Mouse (Mus musculus) midbrain, postnatal 0 days (tissue): ENCODE measurements around the gene P4ha3. TPM values are rescaled to one million over a fixed set of nuclear protein-coding genes. Genes with fewer than 3 reads are reported as not detected.

ENCODE experiments used
- ATAC-seq: fragments of 200-750 bp; cut with Nextera tagmentation; 2 replicates; pipeline ENCODE4 v1.8.0; 2017; ENCODE audit warnings: moderate number of reproducible peaks, mild to moderate bottlenecking, moderate TSS enrichment, moderate library complexity; ENCODE audit not compliant: low FRiP score
- DNase-seq: peaks from one replicate; pipeline ENCODE4 v3.0.0-alpha.2; 2015; ENCODE audit warnings: low spot score
- H3K27ac ChIP-seq: fragments of 300-500 bp; sonication (generic); 2 replicates; pipeline ENCODE4 v1.5.1; 2014; ENCODE audit warnings: low read depth, mild to moderate bottlenecking, low read length, mixed read lengths
- H3K27me3 ChIP-seq: fragments of 300-500 bp; sonication (generic); 2 replicates; pipeline ENCODE4 v1.6.1; 2014; ENCODE audit warnings: low read length, control low read depth, mixed read lengths; ENCODE audit not compliant: insufficient read depth
- H3K36me3 ChIP-seq: fragments of 300-500 bp; sonication (generic); 2 replicates; pipeline ENCODE4 v1.6.1; 2014; ENCODE audit warnings: low read length, control low read depth, mixed read lengths; ENCODE audit not compliant: insufficient read depth
- H3K4me1 ChIP-seq: fragments of 300-500 bp; sonication (generic); 2 replicates; pipeline ENCODE4 v1.6.1; 2014; ENCODE audit warnings: mild to moderate bottlenecking, control low read depth, antibody characterized with exemption, low read length, mixed read lengths; ENCODE audit not compliant: insufficient read depth
- H3K4me2 ChIP-seq: fragments of 300-500 bp; sonication (generic); 2 replicates; pipeline ENCODE4 v1.6.1; 2014; ENCODE audit warnings: low read depth, mild to moderate bottlenecking, low read length, mixed read lengths; ENCODE audit not compliant: poor library complexity, severe bottlenecking
- H3K4me3 ChIP-seq: fragments of 300-500 bp; sonication (generic); 2 replicates; pipeline ENCODE4 v1.5.1; 2014; ENCODE audit warnings: low read depth, mild to moderate bottlenecking, low read length, moderate library complexity
- H3K9ac ChIP-seq: fragments of 300-500 bp; sonication (generic); replicated peaks from 2 replicates; pipeline ENCODE4 v1.6.1; 2014; ENCODE audit warnings: mild to moderate bottlenecking, low read length, moderate library complexity, mixed read lengths; ENCODE audit not compliant: poor library complexity, severe bottlenecking
- H3K9me3 ChIP-seq: fragments of 300-500 bp; sonication (generic); 2 replicates; pipeline ENCODE4 v1.6.1; 2016; ENCODE audit warnings: low read length, control low read depth
- CTCF ChIP-seq: IDR thresholded peaks from 2 replicates; pipeline ENCODE4 v1.5.1; 2016; ENCODE audit warnings: antibody characterized with exemption, mild to moderate bottlenecking
- WGBS: fragments of 180-500 bp; shearing (Covaris S2); extraction: QIAGEN DNeasy Blood & Tissue Kit; methylation state at CpG from one replicate; pipeline ENCODE4 v1.1.7; 2014; 5-methylcytosine and 5-hydroxymethylcytosine counted together
- polyA plus RNA-seq: library from polyadenylated mRNA; unstranded; fragments of >200 nt; fragmentation: Nextera tagmentation; extraction: Ambion mirVana; gene quantifications from 2 replicates; pipeline ENCODE4 v1.2.1, GENCODE M21; 2015
- total RNA-seq: library from RNA; depleted of rRNA; stranded (reverse); fragments of >200 nt; gene quantifications from 2 replicates; pipeline ENCODE4 v1.2.3, GENCODE M21; 2014; rRNA removed

The P4ha3 gene
- total RNA-seq (6.4 and 7.7 TPM in 2 replicates), polyA plus RNA-seq (2.6 and 3.9 TPM in 2 replicates)

- H3K4me2 ChIP-seq: peak within 1 kb of the TSS; percentile 99
- H3K9me3 ChIP-seq: no peaks in the 10 kb centered on the region
- peak within 1 kb of the TSS; percentile 51 for H3K4me3 ChIP-seq
- ATAC-seq (peak; percentile 52; the same call in 1 of the 2 replicates), DNase-seq (no peak)
- H3K27ac ChIP-seq: no peak within 1 kb of the TSS
- peak; percentile 55 for TF ChIP-seq CTCF
- under 1% methylated on average over 47 of the region's 53 CpGs for WGBS
- no peaks in the 10 kb centered on the region for H3K27me3 ChIP-seq
- H3K4me1 ChIP-seq: peaks cover 6% of the 10 kb centered on the region; the same call in 1 of the 2 replicates
- peak within 1 kb of the TSS; percentile 65 for H3K9ac ChIP-seq
- H3K36me3 ChIP-seq: no peaks in the 10 kb centered on the region
Measured at GRCm38 (mm10) chr7:100285383-100285782, at the start of gene P4ha3. Gene P4ha3, plus strand, starts transcription at chr7:100285520.

- no peaks in the 10 kb centered on the region for H3K36me3 ChIP-seq
- H3K4me3 ChIP-seq: no peak overlapping the region
- no peak overlapping the region for H3K4me2 ChIP-seq
- TF ChIP-seq CTCF: no peak
- 86% methylated on average over 1 of the region's 1 CpGs for WGBS
- H3K9me3 ChIP-seq: no peaks in the 10 kb centered on the region
- H3K27me3 ChIP-seq: no peaks in the 10 kb centered on the region
- no peak overlapping the region for H3K27ac ChIP-seq
- no peak overlapping the region for H3K9ac ChIP-seq
- no peaks in the 10 kb centered on the region for H3K4me1 ChIP-seq
- DNase-seq (no peak), ATAC-seq (no peak)
Measured at GRCm38 (mm10) chr7:100238271-100238670, 47.0 kb upstream of the P4ha3 start.

GRCm38 (mm10) chr7:100240601-100241000 lies 44.7 kb upstream of the P4ha3 start:
- no peak for TF ChIP-seq CTCF
- Histone ChIP-seq H3K9me3 (no peaks in the 10 kb centered on the region), H3K36me3 (no peaks in the 10 kb centered on the region), H3K9ac (no peak overlapping the region), H3K4me1 (no peaks in the 10 kb centered on the region), H3K27ac (no peak overlapping the region), H3K4me3 (no peak overlapping the region), H3K4me2 (no peak overlapping the region), H3K27me3 (no peaks in the 10 kb centered on the region)
- 86% methylated on average over 2 of the region's 2 CpGs for WGBS
- ATAC-seq: no peak
- no peak for DNase-seq

GRCm38 (mm10) chr7:100243007-100243406 lies 42.3 kb upstream of the P4ha3 start:
- Histone ChIP-seq H3K9ac (no peak overlapping the region), H3K9me3 (no peaks in the 10 kb centered on the region)

GRCm38 (mm10) chr7:100244225-100244624 lies 41.1 kb upstream of the P4ha3 start:
- no peak for DNase-seq
- H3K9ac ChIP-seq: no peak overlapping the region
- no peaks in the 10 kb centered on the region for H3K9me3 ChIP-seq
- no peak for TF ChIP-seq CTCF
- no peak overlapping the region for H3K4me3 ChIP-seq
- H3K27ac ChIP-seq: no peak overlapping the region
- H3K27me3 ChIP-seq: no peaks in the 10 kb centered on the region
- H3K36me3 ChIP-seq: no peaks in the 10 kb centered on the region
- 93% methylated on average over 4 of the region's 4 CpGs for WGBS
- H3K4me2 ChIP-seq: no peak overlapping the region
- no peak for ATAC-seq
- no peaks in the 10 kb centered on the region for H3K4me1 ChIP-seq

More at GRCm38 (mm10) chr7:100243007-100243406, 42.3 kb upstream of the P4ha3 start:
- Histone ChIP-seq H3K4me2 (no peak overlapping the region), H3K27ac (no peak overlapping the region), H3K36me3 (no peaks in the 10 kb centered on the region), H3K4me1 (no peaks in the 10 kb centered on the region), H3K27me3 (no peaks in the 10 kb centered on the region), H3K4me3 (no peak overlapping the region)
- ATAC-seq (no peak), DNase-seq (no peak)
- TF ChIP-seq CTCF: no peak
- 76% methylated on average over 1 of the region's 1 CpGs for WGBS

- H3K27ac ChIP-seq: no peak overlapping the region
- TF ChIP-seq CTCF: no peak
- H3K9ac ChIP-seq: no peak overlapping the region
- H3K36me3 ChIP-seq: no peaks in the 10 kb centered on the region
- no peaks in the 10 kb centered on the region for H3K4me1 ChIP-seq
- 92% methylated on average over 3 of the region's 3 CpGs for WGBS
- no peaks in the 10 kb centered on the region for H3K27me3 ChIP-seq
- H3K9me3 ChIP-seq: no peaks in the 10 kb centered on the region
- H3K4me2 ChIP-seq: no peak overlapping the region
- no peak overlapping the region for H3K4me3 ChIP-seq
- no peak for DNase-seq
- ATAC-seq: no peak
Measured at GRCm38 (mm10) chr7:100245176-100245575, 40.1 kb upstream of the P4ha3 start.
